Mouse (Mus musculus): ENCODE measurements around the gene Pip5k1a.
"Not testable (repeated sequence)": the region's sequence is repeated elsewhere in the genome, so short reads cannot be mapped to it uniquely, and the experiment has no call there.

Pip5k1a gene

GRCm38 (mm10) chr3:95041625-95042024, 65.1 kb downstream of the Pip5k1a start:
- DNase-seq, result no peak

- peak; percentile 27 to 35 for DNase-seq
Observed at GRCm38 (mm10) chr3:95029953-95030352, 76.8 kb downstream of the Pip5k1a start.

GRCm38 (mm10) chr3:95029291-95029827, 77.4 kb downstream of the Pip5k1a start:
- DNase-seq, result not testable (repeated sequence)

- no peak for DNase-seq
Observed at GRCm38 (mm10) chr3:95028603-95029002, 78.1 kb downstream of the Pip5k1a start.

GRCm38 (mm10) chr3:95027701-95028100, 79.0 kb downstream of the Pip5k1a start:
- peak; percentile 61 to 83 for DNase-seq

GRCm38 (mm10) chr3:95027057-95027645, 79.6 kb downstream of the Pip5k1a start:
- DNase-seq, result peak in 1 of 2 experiments; percentile 13

GRCm38 (mm10) chr3:95025202-95025601, 81.5 kb downstream of the Pip5k1a start:
- DNase-seq, result no peak

- no peak for DNase-seq
Observed at GRCm38 (mm10) chr3:95024551-95024950, 82.2 kb downstream of the Pip5k1a start.

GRCm38 (mm10) chr3:95020956-95021355, 85.8 kb downstream of the Pip5k1a start:
- DNase-seq, result not testable (repeated sequence)

GRCm38 (mm10) chr3:95018741-95019140, 88.0 kb downstream of the Pip5k1a start:
- no peak for DNase-seq

- no peak for DNase-seq
Observed at GRCm38 (mm10) chr3:95016532-95017056, 90.1 kb downstream of the Pip5k1a start.

- DNase-seq, result peak; percentile 92 to 94
Observed at GRCm38 (mm10) chr3:95015891-95016531, 90.7 kb downstream of the Pip5k1a start.

GRCm38 (mm10) chr3:95015337-95015872, 91.3 kb downstream of the Pip5k1a start, which contains the start of gene Zfp687:
TSS of gene Zfp687 (minus strand) at chr3:95015448.
- peak; percentile 99 for DNase-seq

GRCm38 (mm10) chr3:95014428-95015151, 92.1 kb downstream of the Pip5k1a start:
- peak; percentile 51 to 70 for DNase-seq

GRCm38 (mm10) chr3:95013699-95014427, 92.9 kb downstream of the Pip5k1a start:
- no peak for DNase-seq

- DNase-seq, result no peak
Observed at GRCm38 (mm10) chr3:95012982-95013381, 93.7 kb downstream of the Pip5k1a start.

GRCm38 (mm10) chr3:95010396-95010795, 96.3 kb downstream of the Pip5k1a start:
- no peak for DNase-seq
